Mouse (Mus musculus) heart, postnatal 0 days (tissue): ENCODE data around the gene Cd209d. TPM values are rescaled to one million over a fixed set of nuclear protein-coding genes. Genes with fewer than 3 reads are reported as not detected.
"Not testable (repeated sequence)": the region's sequence is repeated elsewhere in the genome, so short reads cannot be mapped to it uniquely, and the experiment has no call there.

Experiments
- ATAC-seq: fragments of 200-750 bp; cut with Nextera tagmentation; 2 replicates; pipeline ENCODE4 v1.8.0; 2017; ENCODE audit warnings: low read depth, moderate number of reproducible peaks, moderate library complexity; ENCODE audit not compliant: insufficient read depth
- DNase-seq: peaks from one replicate; pipeline ENCODE4 v3.0.0-alpha.2; 2016; ENCODE audit warnings: low spot score
- H3K27ac ChIP-seq: fragments of 300-500 bp; sonication (generic); 2 replicates; pipeline ENCODE4 v1.5.1; 2014; ENCODE audit warnings: low read depth, mild to moderate bottlenecking
- H3K27me3 ChIP-seq: fragments of 300-500 bp; sonication (generic); 2 replicates; pipeline ENCODE4 v1.6.1; 2014; ENCODE audit warnings: low read length, mixed read lengths; ENCODE audit not compliant: control insufficient read depth, insufficient read depth
- H3K36me3 ChIP-seq: fragments of 300-500 bp; sonication (generic); replicated peaks from 2 replicates; pipeline ENCODE4 v1.6.1; 2014; ENCODE audit warnings: low read length, mixed read lengths; ENCODE audit not compliant: control insufficient read depth, insufficient read depth
- H3K4me1 ChIP-seq: fragments of 300-500 bp; sonication (generic); 2 replicates; pipeline ENCODE4 v1.6.1; 2014; ENCODE audit warnings: antibody characterized with exemption; ENCODE audit not compliant: control insufficient read depth, insufficient read depth
- H3K4me2 ChIP-seq: fragments of 300-500 bp; sonication (generic); 2 replicates; pipeline ENCODE4 v1.6.1; 2014; ENCODE audit warnings: low read depth, mild to moderate bottlenecking, low read length, moderate library complexity
- H3K4me3 ChIP-seq: fragments of 300-500 bp; sonication (generic); 2 replicates; pipeline ENCODE4 v1.5.1; 2014; ENCODE audit warnings: low read depth, low read length
- H3K9ac ChIP-seq: fragments of 300-500 bp; sonication (generic); replicated peaks from 2 replicates; pipeline ENCODE4 v1.6.1; 2014; ENCODE audit warnings: low read depth, low read length, mixed read lengths
- H3K9me3 ChIP-seq: fragments of 300-500 bp; sonication (generic); replicated peaks from 2 replicates; pipeline ENCODE4 v1.6.1; 2016; ENCODE audit warnings: low read length; ENCODE audit not compliant: control insufficient read depth
- CTCF ChIP-seq: IDR thresholded peaks from 2 replicates; pipeline ENCODE4 v1.5.1; 2016; ENCODE audit warnings: antibody characterized with exemption, control low read depth, low read depth
- EP300 ChIP-seq: IDR thresholded peaks from 2 replicates; pipeline ENCODE4 v1.6.1; 2016; ENCODE audit warnings: antibody characterized with exemption, low read depth
- WGBS: fragments of 180-500 bp; shearing (Covaris S2); extraction: QIAGEN DNeasy Blood & Tissue Kit; methylation state at CpG from one replicate; pipeline ENCODE4 v1.1.7; 2014; 5-methylcytosine and 5-hydroxymethylcytosine counted together
- polyA plus RNA-seq: library from polyadenylated mRNA; unstranded; fragments of >200 nt; fragmentation: Nextera tagmentation; extraction: Ambion mirVana; gene quantifications from 2 replicates; pipeline ENCODE4 v1.2.1, GENCODE M21; 2015
- total RNA-seq: library from RNA; depleted of rRNA; stranded (reverse); fragments of >200 nt; gene quantifications from 2 replicates; pipeline ENCODE4 v1.2.3, GENCODE M21; 2014; ENCODE audit warnings: low replicate concordance; rRNA removed

Cd209d gene
- total RNA-seq (not detected in 2 replicates), polyA plus RNA-seq (not detected in 2 replicates)

DNA sequence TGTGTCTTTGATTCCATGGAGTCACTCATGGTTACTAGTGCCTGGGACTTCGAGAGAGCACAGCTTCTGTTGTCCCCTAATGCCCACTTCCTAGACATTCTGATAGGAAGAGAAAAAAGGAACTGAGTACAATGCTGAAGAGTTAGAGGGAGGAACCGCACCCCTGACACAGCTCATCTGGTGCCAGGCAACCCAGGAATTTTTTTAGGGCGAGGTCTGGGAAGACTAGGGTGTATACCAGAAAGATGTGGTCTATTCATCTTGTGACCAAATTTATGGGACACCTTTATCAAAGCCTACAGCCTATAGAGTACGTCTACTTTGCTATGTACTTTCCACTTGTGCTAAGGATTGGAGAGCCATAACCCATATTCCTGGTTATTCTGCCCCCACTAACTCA, at the start of gene Cd209d:
TSS of gene Cd209d (minus strand) at position 101 of the 400 bp plus-strand sequence.
- Histone ChIP-seq H3K4me2 (no peak within 1 kb of the TSS), H3K4me3 (no peak within 1 kb of the TSS), H3K27me3 (no peaks in the 10 kb centered on the region), H3K27ac (no peak within 1 kb of the TSS), H3K4me1 (no peaks in the 10 kb centered on the region), H3K9me3 (0 out of 2 replicates have a peak, but pooled peaks cover 3% of the 10 kb centered on the region), H3K9ac (no peak within 1 kb of the TSS), H3K36me3 (no peaks in the 10 kb centered on the region)
- ATAC-seq = no peak
- TF ChIP-seq EP300 (no peak), CTCF (no peak)
- WGBS = 60% methylated on average over 4 of the region's 4 CpGs
- no peak for DNase-seq

DNA sequence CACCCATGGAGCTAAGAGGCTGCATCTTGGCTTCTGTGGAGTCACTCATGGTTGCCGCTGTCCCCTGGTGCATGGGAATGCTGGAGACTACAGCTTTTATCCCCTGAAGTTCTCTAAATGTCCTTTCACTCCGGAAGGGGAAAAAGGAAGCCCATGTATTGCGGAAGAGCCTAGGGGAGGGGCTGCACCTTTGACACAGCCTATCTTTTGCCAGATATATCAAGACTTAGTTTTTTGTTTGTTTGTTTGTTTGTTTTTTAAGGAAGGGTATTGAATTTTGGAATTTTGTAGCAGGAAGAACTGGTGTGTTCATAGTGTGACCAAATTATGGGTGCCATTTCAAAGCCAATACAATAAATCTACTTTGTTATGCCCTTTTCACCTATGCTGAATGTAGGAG, 48.4 kb upstream of the Cd209d start, which contains the start of gene Cd209b:
TSS of gene Cd209b (minus strand) at position 101 of the 400 bp plus-strand sequence.
- no peaks in the 10 kb centered on the region for H3K36me3 ChIP-seq
- no peak within 1 kb of the TSS for H3K4me2 ChIP-seq
- no peak for ATAC-seq
- H3K27me3 ChIP-seq = no peaks in the 10 kb centered on the region
- no peak within 1 kb of the TSS for H3K9ac ChIP-seq
- DNase-seq = no peak
- no peaks in the 10 kb centered on the region for H3K9me3 ChIP-seq
- no peak within 1 kb of the TSS for H3K4me3 ChIP-seq
- H3K4me1 ChIP-seq = no peaks in the 10 kb centered on the region
- no peak within 1 kb of the TSS for H3K27ac ChIP-seq
- no peak for TF ChIP-seq EP300
- TF ChIP-seq CTCF = no peak
- WGBS = 71% methylated on average over 3 of the region's 3 CpGs

GRCm38 (mm10) chr8:3876121-3876520, 2.2 kb downstream of the Cd209d start:
- H3K36me3 ChIP-seq = no peaks in the 10 kb centered on the region
- no peak overlapping the region for H3K4me3 ChIP-seq
- H3K4me1 ChIP-seq = no peaks in the 10 kb centered on the region
- no peaks in the 10 kb centered on the region for H3K27me3 ChIP-seq
- whole genome bisulfite sequencing = 69% methylated on average over 2 of the region's 2 CpGs
- ATAC-seq (no peak), DNase-seq (no peak)
- H3K27ac ChIP-seq = no peak overlapping the region
- H3K9ac ChIP-seq = no peak overlapping the region
- H3K4me2 ChIP-seq = no peak overlapping the region
- H3K9me3 ChIP-seq = peaks cover 8% of the 10 kb centered on the region; the same call in 1 of the 2 replicates
- no peak for TF ChIP-seq EP300
- no peak for TF ChIP-seq CTCF

- not testable (repeated sequence) for H3K27me3 ChIP-seq, H3K4me1 ChIP-seq, H3K27ac ChIP-seq, H3K4me3 ChIP-seq, H3K9ac ChIP-seq, H3K36me3 ChIP-seq, H3K4me2 ChIP-seq, H3K9me3 ChIP-seq, DNase-seq, ATAC-seq
These were observed 15.6 kb downstream of the Cd209d start for GRCm38 (mm10) chr8:3862736-3863135.

DNA sequence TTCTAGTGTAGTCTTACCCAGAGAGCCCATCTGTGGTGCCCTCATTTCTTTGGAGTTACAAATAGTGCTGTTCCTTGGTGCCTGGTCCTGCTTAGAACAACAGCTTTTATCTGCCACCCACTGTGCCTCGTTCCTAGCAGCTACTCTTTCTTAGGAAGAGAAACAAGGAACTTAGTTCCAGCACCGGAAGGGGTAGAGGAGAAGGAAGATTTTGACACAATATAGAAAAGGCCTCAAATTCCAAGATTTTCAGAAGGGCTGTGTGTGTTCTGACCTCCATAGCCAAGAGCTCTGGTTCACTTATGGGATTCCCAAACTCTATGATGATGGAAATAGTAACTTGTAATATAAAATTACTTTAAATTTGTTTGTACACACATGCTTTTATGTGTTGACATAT, 24.1 kb downstream of the Cd209d start, which contains the start of gene Cd209e:
TSS of gene Cd209e (minus strand) at position 101 of the 400 bp plus-strand sequence.
- Histone ChIP-seq H3K4me3 (no peak within 1 kb of the TSS), H3K9ac (no peak within 1 kb of the TSS), H3K4me1 (no peaks in the 10 kb centered on the region), H3K36me3 (no peaks in the 10 kb centered on the region), H3K9me3 (no peaks in the 10 kb centered on the region), H3K4me2 (no peak within 1 kb of the TSS), H3K27me3 (no peaks in the 10 kb centered on the region), H3K27ac (no peak within 1 kb of the TSS)
- no peak for DNase-seq
- TF ChIP-seq EP300 (no peak), CTCF (no peak)
- no peak for ATAC-seq
- 49% methylated on average over 2 of the region's 2 CpGs for WGBS

Other genes with a start within 250 kb of the Cd209d start
- gene Stxbp2, start 247.6 kb downstream of the Cd209d start, total RNA-seq = 15.2 and 30.5 TPM in 2 replicates
- 13.8 and 14.5 TPM in 2 replicates for gene Stxbp2, start 247.6 kb downstream of the Cd209d start, polyA plus RNA-seq
- not detected in 2 replicates for gene Retn, start 222.8 kb downstream of the Cd209d start, total RNA-seq
- not detected in 2 replicates for gene Retn, start 222.8 kb downstream of the Cd209d start, polyA plus RNA-seq
- gene Mcemp1, start 212.8 kb downstream of the Cd209d start, total RNA-seq = not detected in 2 replicates
- gene Mcemp1, start 212.8 kb downstream of the Cd209d start, polyA plus RNA-seq = 0.27 and 0.30 TPM in 2 replicates
- gene Fcor, start 206.2 kb downstream of the Cd209d start, total RNA-seq = not detected in 2 replicates
- gene Fcor, start 206.2 kb downstream of the Cd209d start, polyA plus RNA-seq = 1.3 and 1.7 TPM in 2 replicates
- 31.1 and 38.0 TPM in 2 replicates for gene Trappc5, start 202.3 kb downstream of the Cd209d start, total RNA-seq
- gene Trappc5, start 202.3 kb downstream of the Cd209d start, polyA plus RNA-seq = 29.2 and 29.8 TPM in 2 replicates
- not detected in 2 replicates for gene Fcer2a, start 184.4 kb downstream of the Cd209d start, total RNA-seq
- 0.11 TPM in 1 of 2 replicates, not detected in the other for gene Fcer2a, start 184.4 kb downstream of the Cd209d start, polyA plus RNA-seq
- 5.6 TPM in 1 of 2 replicates, not detected in the other for gene Clec4g, start 157.9 kb downstream of the Cd209d start, total RNA-seq
- 1.9 and 2.5 TPM in 2 replicates for gene Clec4g, start 157.9 kb downstream of the Cd209d start, polyA plus RNA-seq
- not detected in 2 replicates for gene Cd209a, start 129.6 kb downstream of the Cd209d start, total RNA-seq
- gene Cd209a, start 129.6 kb downstream of the Cd209d start, polyA plus RNA-seq = not detected in 2 replicates
- gene Cd209e, start 24.2 kb downstream of the Cd209d start, total RNA-seq = not detected in 2 replicates
- not detected in 2 replicates for gene Cd209e, start 24.2 kb downstream of the Cd209d start, polyA plus RNA-seq
- gene Cd209b, start 48.3 kb upstream of the Cd209d start, total RNA-seq = not detected in 2 replicates
- not detected in 2 replicates for gene Cd209b, start 48.3 kb upstream of the Cd209d start, polyA plus RNA-seq
- not detected in 2 replicates for gene Cd209c, start 76.2 kb upstream of the Cd209d start, total RNA-seq
- 0.07 TPM in 1 of 2 replicates, not detected in the other for gene Cd209c, start 76.2 kb upstream of the Cd209d start, polyA plus RNA-seq
- not detected in 2 replicates for gene Cd209f, start 227.3 kb upstream of the Cd209d start, total RNA-seq
- 0.08 and 0.10 TPM in 2 replicates for gene Cd209f, start 227.3 kb upstream of the Cd209d start, polyA plus RNA-seq